Mouse (Mus musculus): Measurements from ENCODE around the gene Mbd4.
"Not testable (repeated sequence)": the region's sequence is repeated elsewhere in the genome, so short reads cannot be mapped to it uniquely, and the experiment has no call there.

Mbd4 gene

DNA sequence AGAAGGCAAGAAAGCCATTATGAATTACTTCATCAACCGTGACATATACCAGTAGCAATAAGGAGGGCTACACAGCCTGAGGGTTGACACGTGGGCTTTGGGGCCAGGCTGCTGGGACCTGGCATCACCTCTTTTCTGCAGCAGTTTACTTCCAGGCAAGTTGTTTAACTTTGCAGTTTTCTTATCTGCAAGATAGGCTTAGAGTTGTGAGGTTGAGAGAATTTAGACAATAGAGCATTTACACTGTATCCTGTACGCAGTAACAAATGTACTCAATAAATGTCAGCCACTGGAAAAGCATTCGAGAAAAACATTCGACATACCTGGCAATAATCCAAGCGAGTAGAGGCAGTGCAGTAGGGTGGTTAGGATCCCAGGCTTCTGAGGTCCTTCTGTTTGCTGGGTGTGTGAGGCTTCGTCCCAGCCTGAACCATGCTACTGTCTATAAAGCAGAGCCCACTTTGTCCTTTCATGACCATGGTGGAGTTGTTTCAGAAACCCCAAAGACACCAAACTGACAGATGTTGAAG, 6.9 kb upstream of the Mbd4 start:
- DNase-seq (ENCODE audit: extremely low read depth, low read depth, low spot score): no peak

DNA sequence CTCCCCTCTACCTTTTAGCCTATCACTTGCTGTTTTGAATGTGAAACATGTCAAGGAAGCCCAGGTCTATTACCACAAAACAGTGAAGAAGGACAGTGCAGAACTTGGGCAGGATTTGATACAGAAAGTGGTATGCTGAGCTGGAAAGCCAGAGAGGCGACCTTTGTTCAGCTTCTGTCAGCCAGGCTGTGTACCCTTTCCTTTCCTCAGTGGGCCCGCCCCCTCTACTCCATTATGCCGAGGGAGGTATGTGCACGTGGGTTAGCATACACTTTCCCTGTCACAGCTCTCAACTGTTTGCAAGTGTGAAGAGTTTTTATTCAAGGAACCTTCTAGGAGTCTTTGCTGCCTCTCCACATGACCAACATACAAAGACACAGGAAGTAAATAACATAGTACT, 6.1 kb upstream of the Mbd4 start:
- DNase-seq (ENCODE audit: extremely low read depth, low read depth, low spot score): no peak

DNA sequence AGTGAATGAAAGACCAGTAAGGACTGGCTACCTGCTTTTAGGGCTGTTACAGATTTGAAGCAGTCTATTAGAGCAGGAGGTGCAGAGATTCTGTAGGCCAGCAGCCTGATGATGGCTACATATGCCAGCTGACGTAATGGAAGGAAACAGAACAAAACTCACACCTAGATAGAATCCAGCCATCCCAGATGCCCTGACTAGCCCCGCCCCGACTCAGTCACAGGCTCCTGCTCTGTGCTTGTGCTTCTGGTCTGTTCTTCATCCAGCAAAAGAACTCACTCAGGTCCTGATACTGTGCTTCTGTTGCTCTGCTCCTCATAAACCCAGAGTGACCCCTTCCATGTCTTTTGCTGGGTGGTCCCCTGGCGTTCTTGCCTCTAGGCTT, 3.2 kb upstream of the Mbd4 start:
- DNase-seq (ENCODE audit: extremely low read depth, low read depth, low spot score): no peak

DNA sequence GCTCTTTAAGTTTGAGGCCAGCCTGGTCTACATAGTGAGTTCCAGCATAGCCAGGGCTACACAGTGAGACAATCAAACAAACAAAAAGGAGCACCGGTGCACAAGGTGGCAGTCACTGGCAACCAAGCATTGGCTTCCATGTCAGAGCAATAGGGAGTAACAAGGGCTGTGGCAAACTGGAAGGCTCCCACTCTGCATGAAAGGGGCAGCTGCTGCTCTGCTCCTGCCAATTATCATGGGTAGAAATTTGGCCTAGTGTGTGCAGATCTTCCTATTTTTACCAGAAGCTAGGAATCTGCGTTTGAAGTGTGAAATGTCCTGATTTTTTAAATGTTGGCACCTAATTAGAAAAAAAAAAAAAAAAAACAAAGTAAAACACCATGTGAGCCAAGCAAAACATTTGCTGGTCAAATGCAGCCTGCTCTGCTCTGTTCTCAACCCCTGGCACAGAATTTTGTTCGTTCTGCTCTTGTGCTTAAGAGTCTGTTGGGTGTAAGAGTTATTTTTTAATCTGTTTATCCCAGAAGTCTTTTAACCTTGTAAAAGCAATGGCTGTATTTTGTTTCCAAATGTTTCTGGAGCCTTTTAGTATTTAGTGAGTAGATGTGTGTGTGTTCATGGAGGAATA, 2.7 kb upstream of the Mbd4 start:
- no peak for DNase-seq (ENCODE audit: extremely low read depth, low read depth, low spot score)

DNA sequence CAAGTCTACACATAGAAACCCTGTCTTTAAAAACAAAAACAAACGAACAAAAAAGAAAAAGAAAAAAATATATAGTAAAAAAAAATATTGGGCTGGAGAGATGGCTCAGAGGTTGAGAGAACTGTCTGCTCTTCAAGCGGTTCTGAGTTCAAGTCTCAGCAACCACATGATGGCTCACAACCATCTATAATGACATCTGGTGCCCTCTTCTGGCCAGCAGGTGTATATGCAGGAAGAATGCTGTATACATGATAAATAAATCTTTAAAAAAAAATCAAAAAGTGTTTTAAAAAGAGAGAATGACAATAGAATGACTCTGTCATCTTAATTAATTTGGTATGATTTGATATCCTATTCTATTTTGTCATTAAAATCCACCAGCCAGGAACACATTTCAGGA, 1.3 kb upstream of the Mbd4 start:
- no peak for DNase-seq (ENCODE audit: extremely low read depth, low read depth, low spot score)

DNA sequence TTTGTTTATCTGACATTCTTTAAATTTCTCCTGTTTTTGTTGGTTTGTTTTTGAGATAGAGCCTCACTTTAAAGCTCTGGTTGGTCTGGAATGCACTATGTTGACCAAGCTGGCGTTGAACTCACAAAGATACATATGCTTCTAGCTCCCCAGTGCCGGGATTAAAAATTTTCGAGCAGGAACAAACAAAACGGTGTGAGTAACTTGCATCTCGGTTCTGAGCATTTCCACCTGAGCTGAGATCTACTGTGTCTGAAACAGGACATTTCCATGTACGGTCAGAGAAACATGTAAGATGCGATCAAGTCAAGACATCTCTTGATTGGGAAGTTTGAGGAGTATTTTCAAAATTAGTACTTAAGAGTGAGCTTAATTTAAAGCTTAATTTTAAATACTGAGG, 814 bp upstream of the Mbd4 start:
- DNase-seq (ENCODE audit: extremely low read depth, low read depth, low spot score): no peak

DNA sequence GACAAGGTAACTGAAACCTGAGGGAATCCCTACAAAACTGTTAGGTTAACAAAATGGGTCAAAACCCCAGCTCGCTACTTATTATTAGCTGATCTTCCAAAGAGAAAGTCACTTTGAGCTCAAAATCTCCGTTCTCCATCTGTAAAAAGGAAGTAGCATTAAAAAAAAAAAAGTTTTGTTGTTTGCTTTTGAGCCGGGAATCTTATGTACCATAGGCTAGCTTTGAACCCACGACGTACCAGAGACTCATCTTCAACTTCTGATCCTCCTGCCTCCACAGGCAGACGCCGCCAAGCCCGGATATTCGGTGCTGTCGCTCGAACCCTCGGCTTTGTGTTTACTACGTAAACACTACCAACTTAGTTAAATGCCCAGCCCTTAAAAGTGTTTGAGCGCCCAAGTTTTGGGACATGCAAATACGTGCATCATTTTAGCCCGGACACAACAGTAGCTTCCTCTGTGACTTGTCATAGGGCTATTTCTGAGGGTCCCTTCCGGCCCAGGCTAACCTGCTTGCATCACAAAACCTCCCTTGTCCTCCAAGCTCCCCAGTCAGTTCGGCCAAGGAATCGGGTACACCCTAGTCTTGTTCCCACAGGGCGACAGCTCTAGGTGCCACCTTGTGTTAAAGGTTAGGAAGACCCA, 603 bp downstream of the Mbd4 start:
- no peak for DNase-seq (ENCODE audit: extremely low read depth, low read depth, low spot score)

DNA sequence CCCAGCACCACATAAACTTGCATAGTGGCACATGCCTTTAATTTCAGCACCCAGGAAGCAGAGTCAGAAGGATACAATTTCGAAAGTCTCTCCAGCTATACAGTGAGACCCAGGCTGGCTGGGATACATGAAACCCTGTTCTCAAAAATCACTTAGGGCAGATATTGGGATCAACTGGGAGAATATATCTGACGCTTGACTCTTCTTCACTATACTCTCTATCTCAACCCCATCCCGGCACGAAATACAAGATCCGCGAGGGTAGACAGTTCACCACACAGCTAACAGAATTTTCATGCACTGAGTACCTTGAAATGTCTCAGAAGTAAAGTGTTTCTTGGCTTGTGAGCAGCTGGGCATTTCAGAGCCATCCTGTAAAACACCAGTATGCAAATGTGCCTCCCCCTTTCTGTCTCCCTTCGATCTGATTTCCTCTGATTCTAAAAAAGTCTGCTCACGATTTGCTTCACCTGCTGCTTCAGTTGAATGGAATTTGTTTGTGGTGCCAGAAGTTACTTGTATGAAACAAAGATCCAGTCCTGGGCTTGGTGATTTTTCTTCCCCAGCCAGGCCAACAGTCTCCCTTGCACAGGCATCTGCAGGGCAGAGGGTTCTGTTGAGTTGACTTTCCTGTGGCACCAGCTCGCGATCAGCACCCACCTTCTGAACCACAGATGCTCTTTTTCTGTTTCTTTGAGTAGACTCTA, 4.4 kb downstream of the Mbd4 start:
- DNase-seq (ENCODE audit: extremely low read depth, low read depth, low spot score): no peak

DNA sequence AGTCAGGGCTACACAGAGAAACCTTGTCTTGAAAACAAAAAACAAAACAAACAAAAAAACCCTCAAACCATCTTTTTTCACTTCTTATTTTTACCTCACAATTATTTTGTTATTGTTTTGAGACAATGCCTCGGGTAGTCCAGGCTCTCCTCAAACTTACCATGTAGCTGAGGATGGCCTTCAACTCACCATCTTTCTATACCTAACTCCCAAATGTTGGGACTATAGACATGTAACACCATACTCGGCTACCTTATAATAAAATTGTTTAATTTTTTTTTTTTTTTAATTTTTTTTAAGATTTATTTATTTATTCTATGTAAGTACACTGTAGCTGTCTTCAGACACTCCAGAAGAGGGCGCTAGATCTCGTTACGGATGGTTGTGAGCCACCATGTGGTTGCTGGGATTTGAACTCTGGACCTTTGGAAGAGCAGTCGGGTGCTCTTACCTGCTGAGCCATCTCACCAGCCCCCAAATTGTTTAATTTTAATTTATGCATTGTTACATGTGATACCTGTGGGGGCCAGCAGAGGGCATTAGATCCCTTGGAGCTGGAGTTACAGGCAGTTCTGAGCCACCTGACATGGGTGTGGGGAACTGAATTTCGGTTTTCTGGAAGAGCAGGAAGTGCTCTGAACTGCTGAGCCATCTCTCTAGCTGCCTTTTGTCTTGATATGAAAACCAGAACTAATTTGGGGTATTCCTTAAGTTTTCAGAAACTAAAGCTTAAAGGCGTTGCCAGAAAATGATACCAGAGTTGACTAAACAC, 6.3 kb downstream of the Mbd4 start:
- no peak for DNase-seq (ENCODE audit: extremely low read depth, low read depth, low spot score)

DNA sequence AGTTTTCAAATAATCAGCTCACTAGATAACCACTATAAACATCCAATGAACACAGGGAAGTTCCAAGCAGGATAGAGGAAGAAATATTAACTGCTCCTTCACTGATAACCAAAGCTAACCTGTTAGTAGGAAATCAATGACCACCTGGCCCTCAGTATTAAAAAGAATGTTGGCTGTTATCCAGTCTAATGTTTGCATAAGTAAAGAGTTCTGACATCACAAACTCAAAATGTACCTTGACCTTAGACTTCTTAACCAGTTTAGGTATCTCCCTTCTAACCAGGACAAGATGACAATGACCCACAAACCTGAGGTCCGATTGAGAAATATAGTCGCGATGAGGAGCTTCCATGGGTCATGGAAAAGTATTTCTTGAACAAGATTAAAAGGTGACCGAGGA, 8.2 kb downstream of the Mbd4 start:
- no peak for DNase-seq (ENCODE audit: extremely low read depth, low read depth, low spot score)

DNA sequence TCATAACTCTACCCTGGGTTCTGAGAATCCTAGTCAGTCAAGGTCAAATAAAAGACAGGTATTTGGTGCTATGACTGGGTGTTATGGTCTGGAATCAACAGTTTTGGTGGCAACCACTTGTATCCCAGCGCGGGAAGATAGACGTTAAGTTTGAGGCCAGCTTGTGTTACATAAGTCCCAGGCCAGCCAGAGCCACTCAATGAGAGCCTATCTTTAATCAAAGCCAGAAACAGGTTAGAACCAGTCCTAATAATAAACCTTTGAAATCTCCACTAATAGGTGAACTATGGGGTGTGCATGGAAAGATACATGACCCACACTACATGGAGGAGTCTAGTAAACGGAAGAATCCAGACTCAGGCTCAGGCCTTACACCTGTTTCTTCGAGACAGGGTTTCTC, 14.4 kb downstream of the Mbd4 start:
- DNase-seq (ENCODE audit: extremely low read depth, low read depth, low spot score): no peak

DNA sequence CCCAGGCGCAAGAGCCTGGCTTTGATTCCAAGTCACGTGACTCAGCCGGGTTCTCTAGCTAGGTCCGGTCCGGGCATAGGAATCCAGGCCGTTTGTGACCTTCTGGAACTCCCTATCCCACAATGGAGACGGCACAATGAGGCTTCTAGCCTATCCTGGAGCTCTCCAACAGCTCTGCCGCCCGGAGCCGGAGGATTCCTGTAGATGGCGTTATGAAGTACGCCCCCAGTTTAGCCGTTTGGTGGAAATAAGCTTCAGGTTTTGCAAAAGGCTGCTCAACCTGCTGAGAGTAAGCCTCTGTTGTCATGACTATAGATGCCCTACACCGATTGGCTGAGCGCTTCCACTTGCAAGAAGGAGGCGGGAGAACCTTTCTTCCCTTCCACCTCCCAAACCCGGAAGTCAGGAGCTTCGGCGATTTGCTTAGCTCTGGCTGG, 15.0 kb downstream of the Mbd4 start, which contains the start of gene Efcab12:
Efcab12 (minus strand) TSS at position 252 of the 437 bp plus-strand sequence.
- DNase-seq (ENCODE audit: extremely low read depth, low read depth, low spot score): peak; percentile 56

DNA sequence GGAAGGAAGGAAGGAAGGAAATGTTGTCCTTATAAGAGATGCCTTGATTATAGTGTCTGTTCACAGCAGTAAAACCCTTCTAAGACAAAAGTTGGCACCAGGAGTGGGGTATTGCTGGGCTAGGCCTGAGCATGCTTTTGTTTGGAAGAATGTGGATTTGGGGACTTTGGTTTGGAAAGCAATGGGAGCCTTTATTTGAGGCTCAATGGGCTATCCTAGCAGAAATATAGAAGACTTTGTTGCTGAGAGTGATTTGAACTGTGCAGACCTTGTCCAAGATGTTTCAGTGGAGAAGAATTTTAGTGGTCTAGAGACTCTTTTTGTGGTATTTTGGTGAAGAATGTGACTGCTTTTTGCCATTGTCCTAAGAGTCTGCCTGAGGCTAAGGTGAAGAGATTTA, 19.3 kb downstream of the Mbd4 start:
- DNase-seq (ENCODE audit: extremely low read depth, low read depth, low spot score): no peak

DNA sequence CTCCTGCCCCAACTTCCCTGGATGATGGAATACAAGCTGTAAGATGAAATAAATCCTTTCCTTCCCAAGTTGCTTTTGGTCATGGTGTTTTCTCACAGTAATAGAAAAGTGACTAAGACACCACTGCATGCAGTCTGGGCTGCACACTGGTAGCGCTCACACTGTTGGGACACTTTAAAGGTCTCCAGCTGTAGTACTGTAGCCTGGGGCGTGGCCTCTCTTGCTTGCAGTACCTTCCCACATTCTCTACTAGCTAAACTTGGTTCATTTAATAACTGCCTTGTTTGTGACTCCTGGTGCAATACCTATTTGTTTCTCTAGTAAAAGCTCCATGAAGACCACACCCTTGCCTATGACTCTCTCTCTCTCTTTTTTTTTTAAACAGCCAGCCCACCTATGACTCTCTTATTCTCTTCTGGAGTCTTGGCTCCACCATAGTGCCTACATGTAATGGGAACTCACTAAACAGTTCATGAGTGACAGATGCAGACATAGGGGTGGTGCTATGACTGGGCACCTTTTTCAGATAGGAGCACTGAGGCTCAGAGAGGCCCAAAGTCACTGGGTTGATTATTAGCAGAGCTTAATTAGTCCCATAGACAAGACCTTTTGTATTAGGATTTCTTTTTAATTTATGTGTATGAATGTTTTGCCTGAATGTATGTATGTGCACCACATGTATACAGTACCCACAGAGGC, 20.9 kb downstream of the Mbd4 start:
- no peak for DNase-seq (ENCODE audit: extremely low read depth, low read depth, low spot score)

DNA sequence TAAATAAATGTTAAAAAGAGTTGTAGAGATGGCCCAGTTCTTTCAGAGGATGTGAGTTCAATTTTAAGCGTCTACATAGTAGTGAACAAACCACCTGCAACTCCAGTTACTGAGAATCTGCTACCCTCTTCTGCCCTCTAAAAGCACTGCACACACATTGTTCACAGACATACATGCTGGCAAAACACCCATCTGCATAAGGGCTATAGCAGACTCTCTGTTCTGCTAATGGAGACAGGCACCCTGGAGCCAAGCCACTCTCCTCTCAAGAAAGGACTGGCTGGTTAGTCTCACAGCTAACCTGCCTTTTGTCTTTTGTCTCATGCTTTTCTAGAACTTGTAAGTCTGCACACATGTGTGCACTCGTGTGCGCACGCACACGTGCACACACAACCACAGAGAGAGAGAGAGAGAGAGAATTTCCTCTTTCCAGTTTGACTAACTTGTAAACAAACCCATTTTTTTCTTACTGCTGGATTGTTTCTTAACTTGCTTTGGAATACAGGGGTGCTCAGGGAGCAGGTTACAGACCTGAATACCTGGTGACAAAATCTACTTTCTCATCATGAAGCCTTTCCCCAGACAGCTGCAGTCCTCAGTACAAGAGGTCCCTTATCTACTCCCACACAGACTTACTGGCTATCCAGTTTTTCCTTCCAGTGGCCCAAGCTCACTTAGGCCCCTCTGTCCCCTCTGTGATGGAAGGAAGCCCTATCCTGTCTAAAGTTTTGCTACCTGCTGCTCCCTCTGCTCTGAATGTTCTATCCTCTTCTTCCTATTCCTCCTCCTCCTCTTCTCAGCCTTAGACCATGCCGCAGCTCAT, 22.2 kb downstream of the Mbd4 start:
- no peak for DNase-seq (ENCODE audit: extremely low read depth, low read depth, low spot score)

DNA sequence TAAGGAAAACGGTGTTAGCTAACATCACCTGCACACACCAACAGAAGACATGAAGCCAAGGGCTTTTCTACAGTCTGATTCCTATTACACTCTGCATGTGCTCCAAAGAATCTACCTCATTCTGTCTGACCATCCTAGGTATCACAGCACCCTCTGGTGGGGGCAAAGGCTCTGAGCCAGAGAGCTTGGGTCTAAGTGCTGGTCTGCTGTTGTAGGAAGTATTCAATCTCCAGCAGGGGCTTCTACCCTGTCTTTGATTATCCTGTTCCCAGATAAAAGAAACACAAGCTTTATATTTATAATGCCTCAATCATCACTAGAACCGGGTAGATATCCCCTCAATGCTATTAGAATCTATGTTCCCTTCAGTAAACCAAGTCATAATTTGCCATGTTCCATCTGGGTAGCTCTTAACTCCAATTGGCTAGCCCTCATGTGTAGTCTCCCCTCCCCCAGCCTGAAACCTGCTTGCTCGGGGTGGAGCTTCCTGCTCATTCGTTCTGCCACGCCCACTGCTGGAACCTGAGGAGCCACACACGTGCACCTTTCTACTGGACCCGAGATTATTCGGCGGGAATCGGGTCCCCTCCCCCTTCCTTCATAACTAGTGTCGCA, 29.2 kb downstream of the Mbd4 start:
- DNase-seq (ENCODE audit: extremely low read depth, low read depth, low spot score): not testable (repeated sequence)

DNA sequence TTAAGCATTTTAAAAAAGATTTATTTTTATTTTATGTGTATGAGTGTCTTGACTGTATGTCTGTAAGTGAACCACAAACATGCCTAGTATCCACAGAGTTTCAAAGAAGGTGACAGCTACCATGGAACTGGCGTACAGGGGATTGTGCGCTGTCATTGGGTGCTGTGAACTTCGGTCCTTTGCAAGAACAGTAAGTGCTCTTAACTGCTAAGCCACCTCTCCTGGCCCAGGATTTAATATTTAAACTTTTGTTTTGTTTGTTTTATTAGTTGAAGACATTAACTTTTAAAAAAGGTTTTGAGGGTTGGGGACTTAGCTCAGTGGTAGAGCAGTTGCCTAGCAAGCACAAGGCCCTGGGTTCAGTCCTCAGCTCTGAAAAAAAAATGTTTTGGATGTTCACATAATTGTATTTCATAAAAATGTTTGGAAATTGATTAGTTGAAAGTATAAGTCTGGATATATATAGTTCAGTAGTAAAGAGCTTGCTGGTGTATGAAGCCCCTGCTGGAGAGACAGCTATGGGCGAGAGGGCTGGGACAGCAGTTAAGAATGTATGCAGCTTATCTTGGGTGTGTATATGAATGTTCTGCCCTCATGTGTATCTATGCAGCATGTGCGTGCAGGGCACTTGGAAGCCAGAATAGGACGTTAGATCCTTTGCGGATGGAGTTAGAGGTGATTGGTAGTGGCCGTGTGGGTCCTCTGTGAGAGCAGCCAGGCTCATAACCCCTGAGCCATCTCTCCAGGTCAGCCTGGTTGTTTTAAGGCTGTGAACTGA, 31.8 kb downstream of the Mbd4 start:
- DNase-seq (ENCODE audit: extremely low read depth, low read depth, low spot score): no peak

DNA sequence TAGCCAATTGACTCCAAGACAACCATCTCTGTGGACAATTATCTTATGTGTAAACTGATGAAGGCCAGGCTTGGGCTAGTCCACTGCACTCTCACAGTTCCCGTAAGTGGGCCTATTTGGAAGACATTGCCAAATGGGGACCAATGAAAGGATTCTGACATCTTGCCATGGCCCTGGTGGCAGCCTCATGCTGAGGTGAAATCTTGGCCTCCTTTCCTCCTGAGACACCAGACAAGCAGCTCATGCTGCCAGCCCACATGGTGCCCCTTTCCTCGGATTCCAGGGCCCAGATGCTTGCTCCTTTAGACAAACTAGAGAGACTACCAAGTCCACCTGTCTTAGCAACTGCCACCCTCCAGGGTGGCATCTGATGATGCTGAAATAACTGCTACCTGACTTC, 35.0 kb downstream of the Mbd4 start:
- DNase-seq (ENCODE audit: extremely low read depth, low read depth, low spot score): no peak

DNA sequence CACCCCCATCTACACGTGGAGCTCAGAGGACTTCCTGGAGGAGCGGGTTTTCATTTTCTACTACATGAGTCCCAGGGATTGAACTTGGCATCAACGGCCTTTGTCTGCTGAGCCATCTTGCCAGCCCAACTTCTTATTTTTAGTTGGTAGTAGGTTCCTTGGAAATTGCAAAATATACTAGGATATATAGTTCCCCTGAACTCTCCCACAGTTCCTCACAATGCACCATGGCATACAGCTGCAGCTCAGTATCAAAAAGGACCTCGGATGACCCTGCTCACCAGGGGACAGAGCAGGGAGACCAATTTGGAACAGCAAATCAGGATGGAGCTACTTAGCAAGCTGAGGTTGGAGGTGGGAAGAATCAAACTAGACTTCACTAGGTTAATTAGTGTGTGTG, 38.1 kb downstream of the Mbd4 start:
- DNase-seq (ENCODE audit: extremely low read depth, low read depth, low spot score): no peak
